Comparison of ENCODE assay signal across 38 mouse cellular contexts in the genomic region with DNA sequence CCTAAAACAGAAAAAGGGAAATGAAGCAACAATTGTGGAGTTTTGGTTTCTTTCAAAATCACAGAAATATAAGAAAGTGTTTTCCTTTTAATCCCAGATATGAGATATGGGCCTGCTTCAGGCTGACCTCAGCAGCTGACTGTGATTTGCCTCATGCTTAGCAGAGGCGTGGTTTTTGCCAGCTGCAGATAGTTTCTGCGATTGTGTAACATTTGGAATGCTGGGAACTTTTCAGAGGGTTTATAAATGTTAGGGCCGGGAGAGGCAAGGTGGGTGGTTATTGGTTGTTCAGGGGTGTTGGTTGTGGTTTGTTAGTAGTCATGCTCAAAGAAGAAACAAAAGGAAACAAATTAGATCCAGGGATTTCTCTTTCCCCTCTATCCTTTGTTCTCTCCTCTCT. TPM values are rescaled to one million over a fixed set of nuclear protein-coding genes. Genes with fewer than 3 reads are reported as not detected.
"Had no signal": no experiment of that assay in that cellular context is flagged by ENCODE, and none has a peak within 500 bp of the region (broad histone marks: within the 10 kb centered on the region; RNA-seq: fewer than 3 reads in every experiment).

No protein-coding gene starts in this region.

- H3K27me3 ChIP-seq: heart, embryonic 12.5 days; intestine, embryonic 15.5 days; limb, embryonic 12.5 days; liver, embryonic 13.5 days; liver, embryonic 15.5 days had no signal

- H3K9me3 ChIP-seq: heart, embryonic 12.5 days; hindbrain, embryonic 10.5 days; intestine, embryonic 15.5 days; limb, embryonic 10.5 days; limb, embryonic 12.5 days; liver, embryonic 13.5 days; liver, embryonic 15.5 days had no signal

- H3K27ac ChIP-seq: gastrocnemius, adult 2 months; hindbrain, embryonic 10.5 days; hindbrain, embryonic 12.5 days; hindbrain, embryonic 14.5 days; intestine, embryonic 15.5 days; limb, embryonic 10.5 days; limb, embryonic 12.5 days; liver, embryonic 13.5 days; liver, embryonic 15.5 days had no signal

- H3K4me3 ChIP-seq: gastrocnemius, adult 2 months; heart, embryonic 12.5 days; hindbrain, embryonic 10.5 days; hindbrain, embryonic 12.5 days; intestine, embryonic 15.5 days; limb, embryonic 10.5 days; limb, embryonic 12.5 days; liver, embryonic 13.5 days; liver, embryonic 15.5 days had no signal

- H3K4me2 ChIP-seq: heart, embryonic 12.5 days; hindbrain, embryonic 12.5 days; hindbrain, embryonic 14.5 days; intestine, embryonic 15.5 days; limb, embryonic 12.5 days; liver, embryonic 11.5 days; liver, embryonic 13.5 days; liver, embryonic 15.5 days had no signal

- H3K36me3 ChIP-seq: heart, embryonic 12.5 days; hindbrain, embryonic 10.5 days; hindbrain, embryonic 12.5 days; intestine, embryonic 15.5 days; limb, embryonic 10.5 days; limb, embryonic 12.5 days; liver, embryonic 13.5 days; liver, embryonic 15.5 days had no signal

- ATAC-seq: hindbrain, embryonic 16.5 days; inflammation-experienced regulatory T-cells, adult 6 months; intestine, embryonic 15.5 days; intestine, postnatal 0 days had no signal

- DNase-seq: gastrocnemius, adult 2 months; gastrocnemius, postnatal 10 days; gastrocnemius, postnatal 36 days; heart, adult 18-20 months; heart, postnatal 10 days; heart, postnatal 4 days; kidney, adult 18-20 months; kidney, adult 8-10 months; kidney, postnatal 10 days; kidney, postnatal 25 days; layer of hippocampus, adult 9-11 months; layer of hippocampus, postnatal 36 days; liver; liver, embryonic 13.5 days had no signal

RNA-seq across cellular contexts. Expression of gene Gm3646, which starts 37.1 kb away (rescaled TPM):
- total RNA-seq: layer of hippocampus, adult 18-20 months; layer of hippocampus, adult 8-10 months; layer of hippocampus, postnatal 14 days; layer of hippocampus, postnatal 36 days; left cerebral cortex, adult 18-20 months; left cerebral cortex, adult 8-10 months; left cerebral cortex, postnatal 10 days; left cerebral cortex, postnatal 36 days had no signal
- polyA plus RNA-seq: gonadal fat pad, adult 2 months; hindbrain, embryonic 10.5 days; hindbrain, embryonic 12.5 days; hindbrain, embryonic 14.5 days; hindbrain, embryonic 16.5 days; inflammation-experienced regulatory T-cells, adult 6 months; intestine, embryonic 15.5 days; intestine, postnatal 0 days; kidney, embryonic 14.5 days; kidney, embryonic 16.5 days; large intestine, adult 2 months; limb, embryonic 10.5 days; limb, embryonic 12.5 days; limb, embryonic 14.5 days; liver, embryonic 11.5 days; liver, embryonic 13.5 days; liver, embryonic 15.5 days had no signal

RNA-seq across cellular contexts. Expression of gene Rfx8, which starts 47.2 kb away (rescaled TPM):
- total RNA-seq: gastrocnemius, adult 2 months; gastrocnemius, postnatal 36 days; left cerebral cortex, postnatal 10 days had no signal
- polyA plus RNA-seq: inflammation-experienced regulatory T-cells, adult 6 months; large intestine, adult 2 months had no signal
